Mouse (Mus musculus) forebrain, embryonic 12.5 days (tissue): Measurements from ENCODE around the gene Nkiras2. TPM values are rescaled to one million over a fixed set of nuclear protein-coding genes. Genes with fewer than 3 reads are reported as not detected.
"Not testable (repeated sequence)": the region's sequence is repeated elsewhere in the genome, so short reads cannot be mapped to it uniquely, and the experiment has no call there.

Source experiments
- ATAC-seq: fragments of 200-750 bp; cut with Nextera tagmentation; 2 replicates; pipeline ENCODE4 v1.8.0; 2017; ENCODE audit warnings: moderate TSS enrichment; ENCODE audit not compliant: low FRiP score
- H3K27ac ChIP-seq: fragments of 300-500 bp; sonication (generic); 2 replicates; pipeline ENCODE4 v1.5.1; 2016; ENCODE audit warnings: mild to moderate bottlenecking
- H3K27me3 ChIP-seq: fragments of 300-500 bp; sonication (generic); 2 replicates; pipeline ENCODE4 v1.6.1; 2016; ENCODE audit warnings: mild to moderate bottlenecking
- H3K36me3 ChIP-seq: fragments of 300-500 bp; sonication (generic); replicated peaks from 2 replicates; pipeline ENCODE4 v1.6.1; 2016; ENCODE audit warnings: mild to moderate bottlenecking
- H3K4me1 ChIP-seq: fragments of 300-500 bp; sonication (generic); 2 replicates; pipeline ENCODE4 v1.6.1; 2016
- H3K4me2 ChIP-seq: fragments of 300-500 bp; sonication (generic); 2 replicates; pipeline ENCODE4 v1.6.1; 2016; ENCODE audit warnings: mild to moderate bottlenecking, moderate library complexity
- H3K4me3 ChIP-seq: fragments of 300-500 bp; sonication (generic); replicated peaks from 2 replicates; pipeline ENCODE4 v1.5.1; 2016; ENCODE audit warnings: mild to moderate bottlenecking
- H3K9ac ChIP-seq: fragments of 300-500 bp; sonication (generic); 2 replicates; pipeline ENCODE4 v1.6.1; 2016; ENCODE audit warnings: mild to moderate bottlenecking
- H3K9me3 ChIP-seq: fragments of 300-500 bp; sonication (generic); 2 replicates; pipeline ENCODE4 v1.6.1; 2016
- WGBS: fragments of 180-500 bp; shearing (Covaris S2); methylation state at CpG from one replicate; pipeline ENCODE4 v1.1.7; 2016; 5-methylcytosine and 5-hydroxymethylcytosine counted together
- polyA plus RNA-seq: library from polyadenylated mRNA; unstranded; fragments of >200 nt; fragmentation: Nextera tagmentation; extraction: Ambion mirVana; gene quantifications from 2 replicates; pipeline ENCODE4 v1.2.1, GENCODE M21; 2016

Nkiras2 gene
- polyA plus RNA-seq, 1 experiment from 2014 or later = 90.2 TPM

DNA sequence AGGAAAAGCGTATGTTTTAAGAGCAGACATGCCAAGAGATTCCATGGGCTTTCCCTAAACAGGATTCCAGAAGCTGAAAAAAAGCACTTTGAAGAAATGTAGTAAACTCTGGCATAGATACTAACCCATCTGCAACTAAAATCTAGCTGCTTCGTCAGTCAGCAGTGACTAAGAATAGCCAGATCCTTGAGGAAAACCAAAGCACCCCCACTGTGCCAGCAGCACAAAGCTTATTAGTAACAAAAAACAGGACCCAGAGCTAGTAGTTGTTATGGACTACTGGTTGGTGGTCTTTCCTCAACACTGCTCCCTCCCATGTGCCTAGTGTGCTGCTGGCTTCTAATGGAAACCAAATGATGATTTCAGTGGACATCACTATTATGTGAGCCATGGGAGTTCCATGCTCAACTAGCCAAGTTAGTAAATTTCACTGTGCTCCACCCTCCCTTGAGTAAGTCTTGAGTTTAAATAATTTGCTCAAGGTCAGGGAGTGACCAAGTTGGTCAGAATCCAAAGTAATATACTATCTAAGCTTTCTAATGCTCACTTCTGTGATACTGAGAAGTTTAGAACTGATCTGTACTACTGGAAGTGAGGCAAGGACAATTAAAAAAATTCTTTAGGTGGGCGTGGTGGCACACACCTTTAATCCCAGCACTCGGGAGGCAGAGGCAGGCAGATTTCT is 14.6 kb upstream of the Nkiras2 start:
- no peaks in the 10 kb centered on the region for H3K27me3 ChIP-seq
- peaks cover 8% of the 10 kb centered on the region for H3K4me1 ChIP-seq
- no peaks in the 10 kb centered on the region for H3K9me3 ChIP-seq
- no peak overlapping the region for H3K27ac ChIP-seq
- H3K4me3 ChIP-seq = no peak overlapping the region
- no peak for ATAC-seq
- H3K4me2 ChIP-seq = no peak overlapping the region
- H3K9ac ChIP-seq = no peak overlapping the region
- WGBS = 80% methylated on average over 4 of the region's 4 CpGs
- H3K36me3 ChIP-seq = peaks cover 36% of the 10 kb centered on the region

DNA sequence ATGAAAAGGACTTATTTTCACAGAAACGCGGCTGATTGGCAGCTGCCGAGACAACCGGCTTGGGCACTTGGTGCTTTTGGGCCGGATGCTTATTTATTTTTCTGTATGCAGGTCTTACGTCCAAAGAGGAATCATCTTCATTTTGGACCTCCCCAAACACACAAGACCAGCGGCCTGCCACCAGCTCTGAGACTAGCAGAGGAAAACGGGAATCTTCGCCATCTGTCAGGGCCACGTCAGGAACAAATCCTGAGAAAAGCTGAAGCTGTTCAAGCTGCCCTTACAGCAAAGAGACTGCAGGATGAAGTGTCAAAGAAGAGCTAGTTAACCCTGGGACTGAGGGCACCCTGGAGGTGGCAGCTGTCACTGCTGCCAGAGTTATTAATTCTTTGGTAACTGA is 13.6 kb upstream of the Nkiras2 start:
- Histone ChIP-seq H3K9ac (no peak overlapping the region), H3K36me3 (peaks cover 27% of the 10 kb centered on the region), H3K27ac (0 out of 2 replicates have a peak overlapping the region, but pooled peaks have one; percentile 36), H3K9me3 (no peaks in the 10 kb centered on the region), H3K4me3 (no peak overlapping the region), H3K4me1 (peaks cover 8% of the 10 kb centered on the region), H3K27me3 (no peaks in the 10 kb centered on the region), H3K4me2 (no peak overlapping the region)
- no peak for ATAC-seq
- 88% methylated on average over 10 of the region's 10 CpGs for WGBS

DNA sequence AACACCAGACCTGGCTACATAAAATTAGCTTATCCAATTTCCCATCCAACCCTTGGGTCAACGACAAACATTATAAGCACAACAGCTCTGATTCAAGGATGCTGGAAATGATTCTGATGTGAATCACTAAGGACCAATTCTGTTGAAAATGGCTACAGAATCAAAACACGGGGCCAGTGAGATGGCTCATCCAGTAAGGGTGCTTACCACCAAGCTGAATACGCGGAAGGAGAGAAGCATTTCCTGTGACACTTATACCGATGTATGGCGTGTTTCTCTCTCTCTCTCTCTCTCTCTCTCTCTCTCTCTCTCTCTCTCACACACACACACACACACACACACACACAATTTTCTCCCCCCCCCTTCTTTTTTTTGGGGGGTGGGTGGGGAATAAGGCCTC is 11.9 kb upstream of the Nkiras2 start:
- ATAC-seq = no peak
- no peak overlapping the region for H3K4me3 ChIP-seq
- peaks cover 8% of the 10 kb centered on the region for H3K4me1 ChIP-seq
- no peak overlapping the region for H3K4me2 ChIP-seq
- no peaks in the 10 kb centered on the region for H3K9me3 ChIP-seq
- no peaks in the 10 kb centered on the region for H3K27me3 ChIP-seq
- WGBS = 92% methylated on average over 6 of the region's 6 CpGs
- H3K27ac ChIP-seq = no peak overlapping the region
- peaks cover 17% of the 10 kb centered on the region for H3K36me3 ChIP-seq
- H3K9ac ChIP-seq = no peak overlapping the region

DNA sequence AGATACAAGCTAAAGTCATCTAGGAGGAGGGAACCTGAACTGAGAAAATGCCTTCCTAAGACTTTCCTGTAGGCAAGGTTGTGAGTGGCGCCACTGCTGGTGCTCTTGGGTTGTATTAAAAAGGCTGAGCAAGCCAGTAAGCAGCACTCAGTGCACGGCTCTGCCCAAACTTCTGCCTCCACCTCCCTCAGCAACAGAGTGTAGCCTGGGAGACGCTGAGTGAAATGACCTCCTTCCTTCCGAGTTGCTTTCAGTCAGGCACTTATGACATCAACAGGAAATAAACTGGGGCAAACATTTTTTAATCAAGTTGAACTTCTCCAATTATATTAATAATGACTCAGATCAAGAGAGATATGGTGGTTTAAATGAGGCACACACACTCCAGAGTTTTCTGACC is 10.2 kb upstream of the Nkiras2 start:
- H3K36me3 ChIP-seq = peaks cover 13% of the 10 kb centered on the region
- H3K9me3 ChIP-seq = no peaks in the 10 kb centered on the region
- no peak overlapping the region for H3K9ac ChIP-seq
- H3K27me3 ChIP-seq = no peaks in the 10 kb centered on the region
- no peak for ATAC-seq
- H3K27ac ChIP-seq = no peak overlapping the region
- WGBS = 84% methylated on average over 4 of the region's 4 CpGs
- H3K4me3 ChIP-seq = no peak overlapping the region
- peaks cover 8% of the 10 kb centered on the region for H3K4me1 ChIP-seq
- H3K4me2 ChIP-seq = no peak overlapping the region

DNA sequence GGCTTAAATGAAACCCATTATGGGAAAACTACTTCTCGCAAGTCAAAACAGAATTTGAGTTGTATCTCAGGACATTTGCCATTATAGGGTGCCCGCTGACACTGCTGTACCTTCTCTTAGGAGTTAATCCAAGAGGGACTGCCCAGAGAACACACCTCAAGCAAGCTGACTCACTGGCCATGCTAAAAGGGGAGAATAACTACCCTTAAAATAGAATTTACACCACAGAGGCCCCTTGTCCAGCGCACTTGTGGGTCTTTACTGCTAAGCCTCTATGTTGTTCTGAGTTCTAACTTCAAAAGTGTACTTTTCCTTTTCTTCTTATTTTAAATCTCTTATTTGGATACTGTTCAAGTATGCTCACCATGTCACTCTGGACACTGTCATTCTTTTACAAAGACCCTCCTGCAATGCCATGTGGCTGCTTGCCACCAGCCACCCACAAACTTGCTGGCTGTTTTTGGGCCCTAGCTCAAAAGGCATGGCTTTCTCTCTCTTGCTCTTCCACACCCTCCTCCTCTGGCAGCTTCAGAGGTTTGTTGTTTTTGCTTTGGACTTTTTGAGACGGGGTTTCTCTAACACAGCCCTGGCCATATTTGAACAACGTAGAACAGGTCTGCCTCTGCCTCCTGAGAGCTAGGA is 9.6 kb upstream of the Nkiras2 start:
- peaks cover 8% of the 10 kb centered on the region for H3K4me1 ChIP-seq
- H3K27ac ChIP-seq = no peak overlapping the region
- no peak overlapping the region for H3K4me3 ChIP-seq
- no peak overlapping the region for H3K4me2 ChIP-seq
- no peaks in the 10 kb centered on the region for H3K9me3 ChIP-seq
- peaks cover 13% of the 10 kb centered on the region for H3K36me3 ChIP-seq
- H3K27me3 ChIP-seq = no peaks in the 10 kb centered on the region
- 92% methylated on average over 5 of the region's 5 CpGs for WGBS
- no peak for ATAC-seq
- H3K9ac ChIP-seq = no peak overlapping the region

DNA sequence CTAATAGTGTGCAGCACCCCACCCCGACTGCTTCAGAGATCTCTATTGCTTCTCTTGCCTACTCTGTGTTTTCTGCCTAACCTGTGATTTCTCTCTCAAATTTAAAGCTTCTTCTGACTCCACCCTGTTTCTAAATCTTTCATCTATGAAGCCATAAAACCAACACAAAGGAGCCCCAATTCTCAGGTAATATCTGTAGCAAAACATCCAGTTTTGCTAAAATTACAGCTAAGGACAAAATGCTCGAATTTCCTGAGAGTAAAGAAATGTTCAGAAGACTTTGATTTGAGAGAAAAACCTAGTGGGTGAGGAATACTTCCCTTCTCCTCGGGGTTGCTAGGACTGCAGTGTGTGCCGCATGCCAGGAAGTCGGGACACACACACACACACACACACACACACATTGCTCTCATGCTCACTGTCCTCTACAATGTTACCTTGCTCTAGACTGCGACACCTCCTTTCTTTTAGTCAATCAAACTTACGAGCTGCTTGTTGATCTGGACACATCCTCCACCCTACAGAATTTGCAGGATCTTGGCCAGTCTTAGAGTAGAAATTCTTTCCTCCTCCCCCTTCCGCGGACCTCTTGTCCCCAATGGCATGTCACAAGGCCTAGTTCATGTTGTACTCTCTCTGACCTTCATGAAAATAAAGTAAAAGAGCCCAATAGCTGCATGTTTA is 8.9 kb upstream of the Nkiras2 start:
- H3K9ac ChIP-seq = no peak overlapping the region
- H3K4me2 ChIP-seq = no peak overlapping the region
- ATAC-seq = no peak
- no peak overlapping the region for H3K4me3 ChIP-seq
- H3K36me3 ChIP-seq = peaks cover 13% of the 10 kb centered on the region
- no peak overlapping the region for H3K27ac ChIP-seq
- peaks cover 6% of the 10 kb centered on the region for H3K4me1 ChIP-seq
- H3K27me3 ChIP-seq = no peaks in the 10 kb centered on the region
- no peaks in the 10 kb centered on the region for H3K9me3 ChIP-seq
- 86% methylated on average over 9 of the region's 9 CpGs for WGBS

DNA sequence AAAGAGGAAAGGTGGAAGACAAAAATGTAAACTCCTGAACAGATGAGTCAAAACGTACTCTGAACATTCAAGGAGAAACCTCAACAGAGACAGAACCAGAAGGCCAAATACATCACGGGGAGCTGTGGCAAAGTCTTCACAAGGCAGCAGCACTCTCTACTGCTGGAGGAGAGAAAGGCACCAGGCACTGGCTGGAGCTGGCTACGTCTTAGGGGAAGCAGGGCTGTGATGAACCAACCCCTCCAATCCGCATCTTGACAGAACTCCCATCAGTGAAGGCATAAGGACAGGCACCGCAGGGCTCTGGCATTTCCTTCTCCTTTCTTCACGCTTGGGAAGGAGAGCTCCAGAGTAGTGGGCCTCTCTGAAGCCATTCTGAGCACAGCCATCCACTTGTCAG is 7.4 kb upstream of the Nkiras2 start:
- H3K9me3 ChIP-seq = no peaks in the 10 kb centered on the region
- no peak overlapping the region for H3K27ac ChIP-seq
- H3K27me3 ChIP-seq = no peaks in the 10 kb centered on the region
- WGBS = 93% methylated on average over 6 of the region's 6 CpGs
- H3K36me3 ChIP-seq = peaks cover 13% of the 10 kb centered on the region
- ATAC-seq = no peak
- H3K4me1 ChIP-seq = no peaks in the 10 kb centered on the region
- no peak overlapping the region for H3K4me2 ChIP-seq
- H3K4me3 ChIP-seq = no peak overlapping the region
- H3K9ac ChIP-seq = no peak overlapping the region

DNA sequence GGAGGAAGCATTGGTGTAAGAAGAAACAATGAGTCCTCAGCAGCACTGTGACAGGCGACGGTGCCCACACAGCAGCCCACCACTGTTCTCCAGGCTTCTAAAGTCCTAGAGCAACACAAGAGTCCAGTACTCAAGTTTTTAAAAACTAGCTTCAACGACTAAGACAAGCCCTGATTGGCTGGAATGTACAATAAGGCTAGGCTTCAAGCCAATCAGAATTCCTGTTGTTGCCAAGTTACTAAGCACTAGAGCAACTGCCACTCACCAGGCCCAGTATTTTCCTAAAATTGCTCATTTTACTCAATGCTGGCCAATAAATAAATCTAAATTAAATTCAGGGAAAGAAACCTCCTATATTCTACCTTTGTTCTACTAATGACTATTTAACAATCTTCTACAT is 5.8 kb upstream of the Nkiras2 start:
- H3K27me3 ChIP-seq = no peaks in the 10 kb centered on the region
- H3K9ac ChIP-seq = no peak overlapping the region
- no peak overlapping the region for H3K4me2 ChIP-seq
- peaks cover 9% of the 10 kb centered on the region for H3K4me1 ChIP-seq
- no peak overlapping the region for H3K4me3 ChIP-seq
- 83% methylated on average over 3 of the region's 3 CpGs for WGBS
- no peaks in the 10 kb centered on the region for H3K9me3 ChIP-seq
- H3K27ac ChIP-seq = no peak overlapping the region
- ATAC-seq = no peak
- H3K36me3 ChIP-seq = peaks cover 2% of the 10 kb centered on the region

DNA sequence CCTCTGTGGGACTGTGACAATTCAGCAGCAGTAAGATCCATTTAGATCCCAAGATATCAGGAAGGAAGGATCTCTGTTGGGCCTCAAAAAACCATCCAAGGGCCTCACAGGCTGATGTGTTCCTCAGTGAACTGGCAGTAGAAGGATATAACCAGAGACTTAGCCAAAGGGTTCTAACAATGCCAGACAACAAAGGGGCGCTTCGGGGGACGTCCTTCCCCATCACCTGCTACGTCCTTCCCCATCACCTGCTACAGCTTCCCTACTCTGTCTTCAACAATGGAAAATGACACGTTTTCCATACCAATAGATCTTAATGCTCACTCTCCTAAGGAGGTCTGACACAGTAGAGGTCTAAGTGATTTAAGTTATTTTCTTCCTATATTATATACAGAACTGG is 2.7 kb upstream of the Nkiras2 start:
- 88% methylated on average over 5 of the region's 5 CpGs for WGBS

DNA sequence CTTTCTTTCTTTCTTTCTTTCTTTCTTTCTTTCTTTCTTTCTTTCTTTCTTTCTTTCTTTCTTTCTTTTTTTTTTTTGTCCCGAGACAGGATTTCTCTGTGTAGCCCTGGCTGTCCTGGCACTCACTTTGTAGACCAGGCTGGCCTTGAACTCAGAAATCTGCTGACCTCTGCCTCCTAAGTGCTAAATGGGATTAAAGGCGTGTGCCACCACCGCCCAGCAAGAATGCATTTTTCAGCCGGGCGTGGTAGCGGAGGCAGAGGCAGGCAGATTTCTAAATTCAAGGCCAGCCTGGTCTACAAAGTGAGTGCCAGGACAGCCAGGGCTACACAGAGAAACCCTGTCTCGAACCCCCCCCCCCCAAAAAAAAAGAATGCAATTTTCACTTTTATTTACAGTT is 2.2 kb upstream of the Nkiras2 start:
- not testable (repeated sequence) for H3K9ac ChIP-seq, H3K4me3 ChIP-seq, H3K36me3 ChIP-seq, H3K9me3 ChIP-seq, H3K4me2 ChIP-seq, ATAC-seq, H3K27ac ChIP-seq, H3K27me3 ChIP-seq
- H3K4me1 ChIP-seq = peaks cover 21% of the 10 kb centered on the region
- WGBS = 96% methylated on average over 7 of the region's 7 CpGs

More for the DNA sequence above, 2.7 kb upstream of the Nkiras2 start:
- H3K4me3 ChIP-seq = no peak overlapping the region
- H3K9me3 ChIP-seq = no peaks in the 10 kb centered on the region
- H3K27me3 ChIP-seq = no peaks in the 10 kb centered on the region
- no peak for ATAC-seq
- no peak overlapping the region for H3K9ac ChIP-seq
- H3K36me3 ChIP-seq = no peaks in the 10 kb centered on the region
- H3K4me2 ChIP-seq = no peak overlapping the region
- H3K27ac ChIP-seq = no peak overlapping the region
- H3K4me1 ChIP-seq = peaks cover 21% of the 10 kb centered on the region

DNA sequence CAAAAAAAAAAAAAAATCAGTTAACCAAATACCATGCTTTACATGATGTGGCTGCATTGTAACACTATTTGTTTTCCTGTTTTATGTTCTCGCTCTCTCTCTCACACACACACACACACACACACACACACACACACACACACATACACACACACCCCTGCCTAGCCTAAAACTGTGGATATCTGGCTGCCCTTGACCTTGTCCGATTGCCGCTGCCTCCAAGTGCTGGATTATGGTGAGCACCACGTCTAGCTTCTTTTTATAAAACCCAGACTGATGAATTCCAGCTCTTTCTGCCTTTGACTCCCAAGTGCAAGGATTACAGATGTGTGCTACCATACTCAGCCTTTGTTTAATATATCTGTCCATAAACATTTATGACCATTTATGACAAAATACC is 1.6 kb upstream of the Nkiras2 start:
- no peak for ATAC-seq
- WGBS = 90% methylated on average over 4 of the region's 4 CpGs
- Histone ChIP-seq H3K9ac (0 out of 2 replicates have a peak overlapping the region, but pooled peaks have one; percentile 93), H3K27me3 (no peaks in the 10 kb centered on the region), H3K36me3 (no peaks in the 10 kb centered on the region), H3K27ac (no peak overlapping the region), H3K4me1 (peaks cover 21% of the 10 kb centered on the region), H3K9me3 (no peaks in the 10 kb centered on the region), H3K4me2 (peak overlapping the region; percentile 78; the same call in 1 of the 2 replicates), H3K4me3 (0 out of 2 replicates have a peak overlapping the region, but pooled peaks have one; percentile 7)

DNA sequence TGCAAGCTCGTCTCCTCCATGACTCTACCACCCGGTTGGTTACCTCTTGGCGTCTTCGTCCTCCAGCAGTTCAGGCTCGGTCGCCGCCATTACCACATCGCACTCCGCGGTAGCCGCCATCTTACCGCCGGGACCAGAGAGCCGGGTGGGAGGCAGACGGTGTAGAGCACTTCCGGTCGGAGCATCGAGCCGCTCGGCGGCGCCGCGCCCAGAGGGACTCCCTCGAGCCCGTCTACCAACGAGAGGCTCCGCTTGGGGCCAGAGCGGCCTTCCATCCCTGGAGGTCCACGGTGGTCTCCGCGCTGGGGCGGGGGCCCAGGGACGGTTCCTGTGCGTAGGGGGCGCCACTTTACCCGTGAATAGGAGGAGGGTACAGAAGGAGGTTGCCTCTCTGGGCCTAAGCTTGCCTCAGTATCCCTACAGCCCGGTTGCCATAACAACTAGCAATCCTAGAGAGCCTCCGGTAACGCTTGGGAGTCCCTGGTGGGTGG is 486 bp downstream of the Nkiras2 start:
- Histone ChIP-seq H3K4me1 (peaks cover 36% of the 10 kb centered on the region), H3K9me3 (no peaks in the 10 kb centered on the region), H3K9ac (peak overlapping the region; percentile 93), H3K4me2 (peak overlapping the region; percentile 78), H3K4me3 (peak overlapping the region; percentile 94), H3K36me3 (no peaks in the 10 kb centered on the region; the same call in 1 of the 2 replicates), H3K27ac (peak overlapping the region; percentile 92), H3K27me3 (no peaks in the 10 kb centered on the region)
- WGBS = under 1% methylated on average over 38 of the region's 40 CpGs
- peak; percentile 96 for ATAC-seq
